Mouse (Mus musculus): ENCODE data around the gene Foxn3. TPM values are rescaled to one million over a fixed set of nuclear protein-coding genes. Genes with fewer than 3 reads are reported as not detected.
A peak's percentile ranks its signal among the peaks of the same experiment; 100 is the strongest.

Gene Foxn3
- polyA plus RNA-seq, 1 experiment from 2014 or later, result 86.3 TPM

DNA sequence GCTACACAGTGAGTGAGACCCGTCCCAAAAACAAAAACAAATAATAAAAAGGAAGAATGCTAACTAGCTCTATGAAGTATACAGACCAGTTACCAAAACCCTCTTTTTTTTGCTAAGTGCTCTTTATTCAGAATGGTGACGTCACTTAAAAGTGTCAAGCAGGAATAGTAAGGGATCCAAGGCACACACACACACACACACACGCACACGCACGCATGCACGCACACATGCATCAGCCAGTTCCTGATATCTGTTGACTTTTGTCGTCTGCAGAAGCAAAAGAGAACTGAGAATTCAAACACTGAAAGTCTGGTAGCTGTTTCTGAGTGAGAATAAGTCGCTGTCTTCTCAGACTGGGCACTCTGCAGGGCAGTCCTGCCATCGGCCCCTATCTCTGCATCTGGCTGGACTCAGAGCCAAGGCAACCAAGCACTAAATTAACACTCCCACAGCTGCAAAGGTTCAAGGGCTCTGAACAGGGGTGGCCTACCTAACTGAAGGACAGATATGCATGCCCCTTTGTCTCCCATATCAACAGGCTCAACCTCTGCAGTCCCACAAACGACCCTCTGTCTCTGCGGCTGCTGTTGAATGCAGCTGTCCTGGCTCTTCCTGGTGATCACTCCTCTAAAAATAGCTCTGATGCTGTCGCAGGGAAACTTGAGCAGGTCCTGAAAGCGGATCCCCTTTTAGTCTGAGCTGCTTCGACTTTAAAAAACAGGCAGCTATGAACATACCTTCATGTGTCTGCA lies 257.4 kb downstream of the Foxn3 start:
- peak; percentile 77 for ATAC-seq (ENCODE audit: low read depth)
- no peak overlapping the region for H3K9ac ChIP-seq (ENCODE audit: low read depth, low read length)

DNA sequence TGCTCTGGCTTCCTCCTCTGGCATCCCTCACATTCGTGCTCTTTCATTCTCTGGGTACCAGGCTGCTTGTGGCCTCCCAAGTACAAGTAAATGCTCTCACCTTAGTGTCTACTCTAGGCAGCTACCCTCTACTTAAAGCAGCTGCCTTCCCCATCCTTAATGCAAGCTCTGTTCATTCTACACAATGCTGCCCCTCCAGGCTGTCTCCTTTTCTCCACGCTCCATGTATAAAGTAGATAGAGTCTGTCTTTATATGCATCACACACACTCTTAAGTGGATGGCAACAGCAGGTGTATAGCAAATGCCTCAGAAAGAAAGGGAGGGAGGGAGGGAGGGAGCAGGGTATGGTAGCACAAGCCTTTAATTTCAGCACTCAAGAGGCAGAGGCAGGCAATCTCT lies 258.1 kb downstream of the Foxn3 start:
- H3K4me1 ChIP-seq (ENCODE audit: control insufficient read depth, insufficient read depth, low read length), result peaks cover 56% of the 10 kb centered on the region
- H3K4me3 ChIP-seq (ENCODE audit: low read depth, low read length), result no peak overlapping the region
- H3K27me3 ChIP-seq (replicated peaks; ENCODE audit: control insufficient read depth, insufficient read depth, low read length), result no peaks in the 10 kb centered on the region
- no peaks in the 10 kb centered on the region for H3K36me3 ChIP-seq (ENCODE audit: control insufficient read depth, insufficient read depth, low read length)
- H3K9me3 ChIP-seq (ENCODE audit: control insufficient read depth, low read length), result no peaks in the 10 kb centered on the region
- WGBS, result 71% methylated on average over 2 of the region's 2 CpGs
- no peak overlapping the region for H3K9ac ChIP-seq (ENCODE audit: low read depth, low read length)
- no peak for DNase-seq (ENCODE audit: low spot score)
- H3K27ac ChIP-seq (replicated peaks; ENCODE audit: low read depth, low read length), result no peak overlapping the region; the same call in 1 of the 2 replicates
- no peak overlapping the region for H3K4me2 ChIP-seq (ENCODE audit: low read depth, low read length)
- ATAC-seq (ENCODE audit: low read depth), result no peak

More for the DNA sequence above, 257.4 kb downstream of the Foxn3 start:
- Histone ChIP-seq H3K4me2 (ENCODE audit: low read depth, low read length) (peak overlapping the region; percentile 5; the same call in 1 of the 2 replicates), H3K36me3 (ENCODE audit: control insufficient read depth, insufficient read depth, low read length) (no peaks in the 10 kb centered on the region), H3K27ac (replicated peaks; ENCODE audit: low read depth, low read length) (peak overlapping the region; percentile 55; the same call in 1 of the 2 replicates), H3K4me1 (ENCODE audit: control insufficient read depth, insufficient read depth, low read length) (peaks cover 58% of the 10 kb centered on the region), H3K9me3 (ENCODE audit: control insufficient read depth, low read length) (no peaks in the 10 kb centered on the region), H3K27me3 (replicated peaks; ENCODE audit: control insufficient read depth, insufficient read depth, low read length) (no peaks in the 10 kb centered on the region), H3K4me3 (ENCODE audit: low read depth, low read length) (no peak overlapping the region)
- peak; percentile 85 for DNase-seq (ENCODE audit: low spot score)
- WGBS, result 44% methylated on average over 14 of the region's 14 CpGs

DNA sequence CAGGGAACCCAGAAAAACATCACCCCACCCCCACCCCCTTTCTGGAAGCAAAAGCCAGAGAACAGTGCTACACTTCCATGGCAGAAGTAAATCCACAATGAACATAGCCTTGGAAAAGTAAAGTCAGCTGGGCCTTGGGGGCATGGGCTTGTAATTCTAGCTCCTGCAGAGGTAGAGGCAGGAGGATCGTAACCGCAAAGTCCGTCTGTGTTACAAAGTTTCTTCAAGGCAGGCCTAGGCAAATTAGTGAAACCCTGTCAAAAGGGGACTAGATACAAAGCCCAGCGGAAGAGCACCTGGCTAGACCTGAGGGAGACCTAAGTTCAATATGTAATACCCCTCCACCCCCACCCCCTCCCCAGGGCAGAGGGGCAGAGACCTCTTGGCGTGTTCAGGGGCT lies 259.3 kb downstream of the Foxn3 start:
- Histone ChIP-seq H3K4me1 (ENCODE audit: control insufficient read depth, insufficient read depth, low read length) (peaks cover 58% of the 10 kb centered on the region), H3K4me2 (ENCODE audit: low read depth, low read length) (no peak overlapping the region)
- WGBS, result 39% methylated on average over 5 of the region's 5 CpGs

DNA sequence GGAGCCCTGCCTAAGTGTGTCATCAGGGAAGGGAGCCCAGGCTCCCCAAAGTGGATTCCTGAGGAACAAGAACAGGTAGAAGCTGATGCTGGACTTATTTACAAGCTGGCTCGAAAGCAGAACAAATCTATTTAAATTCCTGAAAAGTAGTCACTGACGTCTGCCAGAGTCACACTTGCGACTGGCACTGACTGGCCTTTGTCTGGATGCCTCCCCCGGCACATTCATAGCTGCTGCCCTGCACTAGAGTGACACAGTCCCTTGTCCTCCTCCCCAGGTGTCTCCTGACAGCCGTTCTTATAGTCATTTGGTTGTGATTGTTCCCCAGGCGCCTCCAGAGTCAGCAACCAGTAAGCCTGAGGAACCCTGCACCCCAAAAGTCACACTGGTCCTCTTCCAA lies 259.8 kb downstream of the Foxn3 start:
- 0 out of 2 replicates have a peak overlapping the region, but pooled peaks have one; percentile 21 for H3K27ac ChIP-seq (replicated peaks; ENCODE audit: low read depth, low read length)
- ATAC-seq (ENCODE audit: low read depth) (no peak), DNase-seq (ENCODE audit: low spot score) (no peak)
- no peaks in the 10 kb centered on the region for H3K27me3 ChIP-seq (replicated peaks; ENCODE audit: control insufficient read depth, insufficient read depth, low read length)
- no peak overlapping the region for H3K4me2 ChIP-seq (ENCODE audit: low read depth, low read length)
- peaks cover 57% of the 10 kb centered on the region for H3K4me1 ChIP-seq (ENCODE audit: control insufficient read depth, insufficient read depth, low read length)
- H3K9ac ChIP-seq (ENCODE audit: low read depth, low read length), result no peak overlapping the region
- no peak overlapping the region for H3K4me3 ChIP-seq (ENCODE audit: low read depth, low read length)
- H3K36me3 ChIP-seq (ENCODE audit: control insufficient read depth, insufficient read depth, low read length), result no peaks in the 10 kb centered on the region
- 48% methylated on average over 6 of the region's 6 CpGs for WGBS
- H3K9me3 ChIP-seq (ENCODE audit: control insufficient read depth, low read length), result no peaks in the 10 kb centered on the region

More for the DNA sequence above, 259.3 kb downstream of the Foxn3 start:
- no peaks in the 10 kb centered on the region for H3K36me3 ChIP-seq (ENCODE audit: control insufficient read depth, insufficient read depth, low read length)
- H3K4me3 ChIP-seq (ENCODE audit: low read depth, low read length), result no peak overlapping the region
- H3K27me3 ChIP-seq (replicated peaks; ENCODE audit: control insufficient read depth, insufficient read depth, low read length), result no peaks in the 10 kb centered on the region
- peak overlapping the region; percentile 21; the same call in 1 of the 2 replicates for H3K27ac ChIP-seq (replicated peaks; ENCODE audit: low read depth, low read length)
- DNase-seq (ENCODE audit: low spot score), result no peak
- no peak for ATAC-seq (ENCODE audit: low read depth)
- H3K9ac ChIP-seq (ENCODE audit: low read depth, low read length), result no peak overlapping the region
- H3K9me3 ChIP-seq (ENCODE audit: control insufficient read depth, low read length), result no peaks in the 10 kb centered on the region

DNA sequence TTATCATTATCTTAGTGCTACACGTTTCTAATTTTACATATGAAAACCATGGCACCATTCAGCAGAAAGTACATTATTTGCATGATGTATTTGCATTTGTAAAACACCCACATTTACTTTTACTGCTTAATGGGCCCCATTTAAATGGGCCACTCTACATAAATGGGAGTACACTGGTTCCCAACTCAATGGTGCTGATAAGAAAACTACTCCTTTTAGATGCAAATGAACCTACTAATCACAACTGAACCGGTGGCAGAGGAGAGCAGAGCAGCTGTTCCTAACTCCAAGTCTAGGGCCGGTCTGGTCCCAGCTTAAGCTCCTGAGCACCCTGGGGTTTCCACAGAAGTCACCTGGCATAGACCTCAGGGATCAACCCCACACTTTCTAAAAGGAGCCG lies 263.5 kb downstream of the Foxn3 start:
- Histone ChIP-seq H3K36me3 (ENCODE audit: control insufficient read depth, insufficient read depth, low read length) (no peaks in the 10 kb centered on the region), H3K9ac (ENCODE audit: low read depth, low read length) (no peak overlapping the region), H3K27ac (replicated peaks; ENCODE audit: low read depth, low read length) (no peak overlapping the region), H3K4me1 (ENCODE audit: control insufficient read depth, insufficient read depth, low read length) (peaks cover 28% of the 10 kb centered on the region), H3K27me3 (replicated peaks; ENCODE audit: control insufficient read depth, insufficient read depth, low read length) (no peaks in the 10 kb centered on the region), H3K4me3 (ENCODE audit: low read depth, low read length) (no peak overlapping the region), H3K4me2 (ENCODE audit: low read depth, low read length) (no peak overlapping the region), H3K9me3 (ENCODE audit: control insufficient read depth, low read length) (no peaks in the 10 kb centered on the region)
- ATAC-seq (ENCODE audit: low read depth) (no peak), DNase-seq (ENCODE audit: low spot score) (no peak)
- WGBS, result 42% methylated on average over 4 of the region's 4 CpGs

DNA sequence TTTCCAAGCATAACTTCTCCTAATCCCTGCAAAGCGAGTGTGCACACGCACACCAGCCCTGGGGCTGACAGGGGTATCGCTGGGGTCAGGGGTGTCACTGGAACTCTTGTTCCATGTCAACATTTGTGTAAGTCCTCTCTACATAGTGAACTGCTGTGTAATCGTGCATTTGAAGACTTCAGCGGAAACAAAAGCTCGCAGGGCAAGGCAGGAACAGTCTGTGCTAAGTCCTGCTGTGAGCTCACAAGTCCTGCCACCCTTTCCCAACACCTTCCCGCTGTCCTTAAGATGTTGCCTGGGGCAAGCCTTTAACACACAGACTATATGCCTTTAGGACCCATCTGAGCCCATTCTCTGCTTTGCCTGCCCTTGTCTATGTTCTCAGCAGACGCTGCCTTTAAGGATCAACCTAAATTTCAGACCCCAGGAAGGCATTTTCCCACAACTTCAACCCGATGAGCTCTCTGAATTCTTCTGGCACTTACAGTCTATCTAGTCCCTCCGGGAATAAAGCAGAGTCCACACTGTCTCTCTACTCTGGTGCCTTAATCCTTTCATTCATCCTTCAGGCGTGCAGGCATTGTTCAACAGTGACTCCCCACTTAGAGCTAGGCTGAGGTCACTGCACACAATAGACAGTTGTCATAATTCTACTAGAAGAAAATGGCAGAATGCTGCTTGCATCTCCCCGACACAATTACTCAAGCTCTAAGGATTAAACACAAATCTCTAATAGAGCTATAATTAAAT lies 264.4 kb downstream of the Foxn3 start:
- H3K9me3 ChIP-seq (ENCODE audit: control insufficient read depth, low read length), result no peaks in the 10 kb centered on the region
- H3K4me1 ChIP-seq (ENCODE audit: control insufficient read depth, insufficient read depth, low read length), result peaks cover 28% of the 10 kb centered on the region
- no peak overlapping the region for H3K9ac ChIP-seq (ENCODE audit: low read depth, low read length)
- no peak overlapping the region for H3K4me2 ChIP-seq (ENCODE audit: low read depth, low read length)
- DNase-seq (ENCODE audit: low spot score) (no peak), ATAC-seq (ENCODE audit: low read depth) (no peak; the same call in 1 of the 2 replicates)
- WGBS, result 40% methylated on average over 12 of the region's 12 CpGs
- H3K27me3 ChIP-seq (replicated peaks; ENCODE audit: control insufficient read depth, insufficient read depth, low read length), result no peaks in the 10 kb centered on the region
- no peak overlapping the region for H3K4me3 ChIP-seq (ENCODE audit: low read depth, low read length)
- H3K27ac ChIP-seq (replicated peaks; ENCODE audit: low read depth, low read length), result no peak overlapping the region; the same call in 1 of the 2 replicates
- no peaks in the 10 kb centered on the region for H3K36me3 ChIP-seq (ENCODE audit: control insufficient read depth, insufficient read depth, low read length)

DNA sequence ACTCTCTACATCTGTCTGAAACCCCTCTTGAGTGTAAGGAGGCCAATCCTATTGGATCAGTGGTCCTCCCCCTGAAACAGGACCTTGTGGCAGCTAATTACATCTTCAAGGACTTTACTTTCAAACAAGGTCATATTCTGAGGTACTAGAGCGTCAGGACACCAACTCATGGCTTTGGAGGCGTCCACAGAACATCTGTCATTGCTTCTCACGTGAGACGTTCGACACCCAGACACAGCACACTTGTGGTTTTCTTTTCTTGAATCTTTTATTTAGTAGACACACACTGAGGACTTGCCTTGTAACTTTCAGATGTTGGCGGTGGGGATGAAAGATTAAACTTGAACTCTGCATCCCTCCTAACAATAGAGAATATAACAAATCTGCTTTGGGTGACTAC lies 265.1 kb downstream of the Foxn3 start:
- 67% methylated on average over 6 of the region's 6 CpGs for WGBS
- Histone ChIP-seq H3K9ac (ENCODE audit: low read depth, low read length) (no peak overlapping the region), H3K27me3 (replicated peaks; ENCODE audit: control insufficient read depth, insufficient read depth, low read length) (no peaks in the 10 kb centered on the region), H3K9me3 (ENCODE audit: control insufficient read depth, low read length) (no peaks in the 10 kb centered on the region), H3K4me2 (ENCODE audit: low read depth, low read length) (no peak overlapping the region), H3K4me1 (ENCODE audit: control insufficient read depth, insufficient read depth, low read length) (peaks cover 30% of the 10 kb centered on the region), H3K27ac (replicated peaks; ENCODE audit: low read depth, low read length) (no peak overlapping the region), H3K36me3 (ENCODE audit: control insufficient read depth, insufficient read depth, low read length) (no peaks in the 10 kb centered on the region), H3K4me3 (ENCODE audit: low read depth, low read length) (no peak overlapping the region)
- ATAC-seq (ENCODE audit: low read depth), result no peak
- DNase-seq (ENCODE audit: low spot score), result no peak

DNA sequence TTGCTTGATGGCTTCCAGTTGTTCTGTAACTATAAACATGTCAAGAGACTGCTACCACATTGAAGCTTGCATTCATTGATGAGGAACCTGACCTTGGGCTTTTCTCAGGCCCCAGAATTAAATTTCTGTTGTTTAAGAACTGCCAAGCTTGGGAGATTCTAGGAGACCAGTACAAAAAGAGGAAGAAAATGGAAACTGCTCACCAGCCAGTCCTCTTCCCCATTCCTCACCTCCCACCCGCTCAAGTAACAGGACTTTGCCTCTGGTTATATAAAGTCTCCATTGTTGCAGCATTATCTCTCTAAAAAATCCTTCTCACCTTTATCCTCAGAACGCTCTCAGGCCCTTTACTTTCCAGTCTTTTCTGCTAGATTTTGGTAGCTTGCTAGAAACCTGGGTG lies 265.6 kb downstream of the Foxn3 start:
- Histone ChIP-seq H3K4me3 (ENCODE audit: low read depth, low read length) (no peak overlapping the region), H3K9me3 (ENCODE audit: control insufficient read depth, low read length) (no peaks in the 10 kb centered on the region), H3K9ac (ENCODE audit: low read depth, low read length) (no peak overlapping the region), H3K36me3 (ENCODE audit: control insufficient read depth, insufficient read depth, low read length) (no peaks in the 10 kb centered on the region), H3K27ac (replicated peaks; ENCODE audit: low read depth, low read length) (no peak overlapping the region), H3K4me2 (ENCODE audit: low read depth, low read length) (no peak overlapping the region), H3K4me1 (ENCODE audit: control insufficient read depth, insufficient read depth, low read length) (peaks cover 31% of the 10 kb centered on the region), H3K27me3 (replicated peaks; ENCODE audit: control insufficient read depth, insufficient read depth, low read length) (no peaks in the 10 kb centered on the region)
- ATAC-seq (ENCODE audit: low read depth), result no peak
- no peak for DNase-seq (ENCODE audit: low spot score)
- WGBS, result 85% methylated on average over 2 of the region's 2 CpGs

Measured in embryonic facial prominence, embryonic 14.5 days (tissue).